Mouse (Mus musculus): ENCODE data around the gene Adcyap1r1. TPM values are rescaled to one million over a fixed set of nuclear protein-coding genes. Genes with fewer than 3 reads are reported as not detected.

Gene Adcyap1r1
- 1 to 10 TPM in 1 of 2 experiments, under 1 TPM in 1; 0.88 to 1.4 TPM for total RNA-seq (2021)
- long read RNA-seq, experiment 1, result 0 reads
- long read RNA-seq, experiment 2, full-length matches to known transcripts, result 1 of 1 reads
- long read RNA-seq, experiment 2, partial matches to known transcripts, result 0 of 1 reads
- long read RNA-seq, experiment 2, other reads (novel, unspliced or antisense), result 0 of 1 reads

GRCm38 (mm10) chr6:55451771-55452371, at the start of gene Adcyap1r1:
Adcyap1r1 (plus strand) TSS chr6:55451978.
- DNase-seq (ENCODE audit: low spot score), result no peak

GRCm38 (mm10) chr6:55402041-55402776, 49.6 kb upstream of the Adcyap1r1 start:
- DNase-seq (ENCODE audit: low spot score), result no peak

DNA sequence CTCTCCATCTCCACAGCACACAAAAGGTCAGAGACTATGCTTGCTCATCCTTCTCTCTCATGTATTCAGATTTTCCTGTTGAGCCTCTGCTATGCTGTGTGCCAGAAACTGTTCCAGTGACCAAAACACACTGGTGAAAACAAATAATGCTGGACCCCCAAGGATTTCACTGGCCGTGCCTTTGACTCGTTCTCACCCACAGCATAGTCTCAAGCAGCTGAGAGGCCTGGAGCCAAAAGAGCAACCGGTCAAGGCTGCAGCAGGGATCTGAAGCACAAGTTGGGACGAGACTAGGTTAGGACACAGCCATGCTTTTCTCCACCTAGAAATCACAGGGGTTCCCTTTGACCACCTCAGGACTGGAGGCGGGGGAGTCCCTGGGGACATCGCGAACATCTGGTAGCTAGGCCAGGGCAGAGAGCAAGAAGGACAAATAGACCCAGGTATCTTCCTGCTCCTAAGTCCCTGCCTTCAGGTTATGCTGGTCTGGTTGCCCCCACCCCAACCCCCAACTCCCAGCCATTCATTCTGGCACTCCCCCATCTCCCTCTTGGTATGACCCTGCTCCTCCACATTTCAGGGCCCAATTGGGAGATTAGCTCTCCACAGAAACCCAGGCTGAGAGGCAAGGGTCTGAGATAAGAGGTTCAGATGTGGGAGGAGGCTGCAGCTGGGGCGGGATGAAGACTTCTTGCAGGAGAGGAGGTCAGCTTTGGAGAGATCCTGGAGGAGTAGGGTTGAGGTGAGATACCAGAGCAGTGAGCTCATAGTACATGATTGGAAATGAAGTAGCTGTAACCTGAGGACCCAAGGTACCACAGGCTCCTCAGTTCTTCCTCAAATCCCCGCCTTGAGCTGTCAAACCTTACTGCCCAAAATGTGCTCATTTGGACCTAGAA, 48.1 kb upstream of the Adcyap1r1 start:
- DNase-seq (ENCODE audit: low spot score), result peak; percentile 36

- peak; percentile 62 for DNase-seq (ENCODE audit: low spot score)
Observed at GRCm38 (mm10) chr6:55404421-55404990, 47.3 kb upstream of the Adcyap1r1 start.

DNA sequence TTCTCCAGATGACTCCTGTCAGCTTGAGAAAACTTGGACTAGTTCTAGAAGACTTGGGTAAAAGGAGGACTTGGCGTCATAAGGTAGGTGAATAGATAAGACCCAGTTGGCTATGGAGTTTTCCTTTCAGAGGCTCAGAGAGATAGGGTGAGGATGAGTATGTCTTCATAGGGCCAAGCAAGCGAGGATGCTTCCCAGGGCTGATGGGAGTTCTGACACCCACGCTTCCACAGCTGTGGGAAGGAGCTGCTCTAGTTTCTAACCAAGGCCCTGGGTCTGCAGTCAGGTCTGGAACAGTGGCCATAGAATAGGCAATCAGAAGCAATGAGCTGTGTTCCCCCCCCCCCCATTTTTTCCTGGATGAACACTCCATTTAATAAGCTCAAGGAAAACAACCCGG, 44.4 kb upstream of the Adcyap1r1 start:
- no peak for DNase-seq (ENCODE audit: low spot score)

DNA sequence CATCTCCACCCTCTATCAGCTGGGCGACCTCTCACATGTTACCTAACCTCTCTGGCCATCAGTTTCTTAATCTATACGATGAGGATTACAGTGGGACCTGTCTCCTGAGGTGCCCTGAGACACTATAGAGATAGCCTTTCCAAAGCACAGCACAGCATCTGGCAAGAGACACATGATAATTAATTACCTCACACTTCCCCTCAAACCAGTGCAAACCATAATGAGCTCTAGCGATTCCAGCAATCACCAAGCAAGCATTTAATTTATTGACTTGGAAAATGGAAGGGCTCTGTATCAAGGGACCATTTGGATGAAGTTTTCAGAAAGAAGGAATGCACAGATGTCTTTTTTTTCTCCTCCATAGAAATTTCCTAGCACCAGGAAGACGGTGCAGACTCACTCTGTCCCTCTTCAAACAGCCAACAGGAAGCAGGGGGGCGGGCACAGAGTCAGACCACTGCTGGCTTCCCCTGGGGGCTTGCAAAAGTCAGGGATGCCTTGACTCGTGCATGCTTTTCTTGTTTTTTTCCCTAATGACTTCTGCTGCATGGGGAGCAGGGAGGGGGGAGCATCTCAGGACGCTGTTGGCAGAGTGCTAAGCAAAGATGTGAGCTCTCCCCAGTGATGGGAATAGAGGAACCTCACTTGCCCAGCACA, 41.5 kb upstream of the Adcyap1r1 start:
- DNase-seq (ENCODE audit: low spot score), result peak; percentile 51

DNA sequence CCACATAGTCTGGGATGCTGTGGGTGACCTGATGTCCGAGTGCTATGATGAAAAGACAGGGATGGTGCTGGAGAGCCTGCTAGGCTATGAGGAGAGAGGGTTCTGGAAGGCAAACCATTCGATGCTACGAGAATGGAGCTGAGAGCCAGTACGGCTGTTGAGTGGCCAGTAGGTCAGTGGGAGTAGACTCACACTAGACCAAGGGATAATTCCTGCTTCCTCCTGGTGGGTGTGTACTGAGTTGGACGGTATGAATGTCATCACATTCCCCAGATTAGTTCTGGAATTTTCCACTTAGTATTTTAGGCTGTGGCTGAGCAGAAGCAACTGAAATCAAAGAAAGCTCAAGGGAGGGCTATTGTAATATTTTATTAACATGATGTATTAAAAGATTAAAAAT, 40.8 kb upstream of the Adcyap1r1 start:
- DNase-seq (ENCODE audit: low spot score), result peak; percentile 30

GRCm38 (mm10) chr6:55416202-55416601, 35.6 kb upstream of the Adcyap1r1 start:
- DNase-seq (ENCODE audit: low spot score), result no peak

GRCm38 (mm10) chr6:55418746-55419410, 32.9 kb upstream of the Adcyap1r1 start:
- DNase-seq (ENCODE audit: low spot score), result no peak

- DNase-seq (ENCODE audit: low spot score), result no peak
Observed at GRCm38 (mm10) chr6:55420411-55420810, 31.4 kb upstream of the Adcyap1r1 start.

GRCm38 (mm10) chr6:55420869-55421361, 30.9 kb upstream of the Adcyap1r1 start:
- no peak for DNase-seq (ENCODE audit: low spot score)

DNA sequence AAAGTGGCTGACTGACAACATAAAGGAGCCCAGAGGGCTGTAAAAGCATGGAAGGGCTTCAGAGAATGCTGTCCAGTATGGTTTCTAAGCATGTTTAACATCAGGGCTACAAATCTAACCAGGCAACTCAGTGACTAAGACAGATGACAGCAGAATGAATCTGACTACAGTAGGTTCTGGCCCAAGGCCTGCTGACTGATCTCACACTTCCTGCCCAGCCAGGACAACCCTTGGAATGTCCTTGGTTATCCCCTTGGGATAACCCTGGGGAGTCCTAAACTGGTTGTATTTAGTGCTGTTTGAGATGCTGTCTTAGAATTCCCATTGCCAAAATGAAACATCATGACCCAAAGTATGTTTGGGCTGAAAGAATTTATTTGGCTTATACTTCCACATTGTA, 19.7 kb upstream of the Adcyap1r1 start:
- no peak for DNase-seq (ENCODE audit: low spot score)

DNA sequence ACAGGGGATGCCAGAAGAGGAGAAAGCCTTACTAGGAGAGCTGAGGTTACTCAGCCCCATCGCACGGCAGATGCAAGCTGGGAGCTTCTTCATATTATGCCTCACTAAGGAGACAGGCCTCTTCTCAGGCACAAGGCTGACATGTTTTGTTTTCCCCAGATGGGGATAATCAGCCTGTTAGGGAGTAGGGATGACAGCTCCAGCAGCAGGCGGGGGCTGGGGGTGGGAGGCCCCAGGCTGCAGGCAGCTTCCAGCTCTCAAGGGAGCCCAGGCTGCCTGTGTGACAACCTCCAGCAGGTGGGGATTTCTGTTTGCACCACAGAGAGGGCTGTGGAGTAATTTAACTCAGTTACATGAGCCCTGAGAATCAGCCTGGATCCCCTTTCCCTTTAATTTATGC, 17.4 kb upstream of the Adcyap1r1 start:
- no peak for DNase-seq (ENCODE audit: low spot score)

- DNase-seq (ENCODE audit: low spot score), result no peak
Observed at GRCm38 (mm10) chr6:55435266-55436159, 16.3 kb upstream of the Adcyap1r1 start.

GRCm38 (mm10) chr6:55437919-55438318, 13.9 kb upstream of the Adcyap1r1 start:
- no peak for DNase-seq (ENCODE audit: low spot score)

DNA sequence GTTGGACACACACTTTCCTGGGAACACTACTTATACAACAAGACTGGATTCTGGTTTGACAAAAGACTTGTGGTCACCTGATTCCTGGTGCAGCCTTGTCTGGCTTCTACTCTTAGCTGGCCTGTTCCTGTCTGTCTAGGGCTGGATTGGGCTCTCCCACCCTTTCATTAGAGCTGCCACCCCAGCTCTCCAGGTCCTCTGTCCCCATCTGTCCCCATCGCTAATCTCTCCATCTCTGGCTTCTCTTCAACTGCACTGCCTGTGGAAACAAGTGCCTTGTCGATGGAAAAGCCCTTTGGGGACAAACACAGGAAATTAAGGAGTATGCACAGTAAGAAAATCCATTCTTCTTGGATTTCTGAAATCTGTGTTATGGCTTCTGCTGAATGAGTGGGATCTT, 12.9 kb upstream of the Adcyap1r1 start:
- DNase-seq (ENCODE audit: low spot score), result no peak

DNA sequence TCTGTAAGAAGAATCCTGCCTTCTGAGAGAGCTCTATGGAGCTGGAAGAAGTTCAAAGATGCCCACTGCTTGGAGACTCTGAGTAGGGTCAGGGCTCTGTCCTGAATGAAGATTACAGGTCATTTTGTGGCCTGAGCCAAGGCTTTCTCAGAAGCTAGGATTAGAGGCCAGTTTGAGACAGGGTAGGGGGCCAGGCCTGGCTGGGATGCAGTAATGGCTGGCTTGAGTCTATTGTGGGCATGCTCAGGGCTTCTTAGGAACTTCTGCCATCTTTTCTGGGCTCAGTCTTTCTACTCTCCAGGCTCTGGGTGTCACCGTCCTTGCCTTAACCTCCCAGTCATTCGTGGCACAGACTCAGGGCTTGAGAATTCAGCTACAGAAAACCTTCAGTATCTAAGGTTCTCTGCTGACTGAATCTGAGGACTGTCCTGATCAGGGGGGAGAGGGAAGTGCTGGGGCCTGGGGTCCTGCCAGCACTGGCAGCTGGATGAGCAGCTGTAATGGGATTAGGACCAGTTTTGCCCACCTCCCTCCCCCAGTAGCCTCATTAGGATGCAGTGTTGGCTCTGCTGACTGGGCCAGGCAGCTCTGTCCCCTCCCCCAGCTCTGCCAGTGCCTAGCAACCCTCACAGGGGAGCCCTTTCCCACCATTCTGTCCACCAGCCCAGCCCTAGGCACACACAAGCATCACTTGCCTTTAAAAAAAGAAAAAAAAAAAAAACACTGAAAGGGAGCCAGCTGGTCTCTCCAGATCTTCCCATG, 7.7 kb upstream of the Adcyap1r1 start:
- DNase-seq (ENCODE audit: low spot score), result no peak

GRCm38 (mm10) chr6:55444721-55445120, 7.1 kb upstream of the Adcyap1r1 start:
- no peak for DNase-seq (ENCODE audit: low spot score)

Data from gastrocnemius, adult 18-20 months (tissue).